ENCODE assay signal across 18 mouse cellular contexts in genomic region chr16:36951029-36951428, GRCm38 (mm10). TPM values are rescaled to one million over a fixed set of nuclear protein-coding genes. Genes with fewer than 3 reads are reported as not detected.
DNase-seq lines count a peak whose midpoint lies in the region; ATAC-seq and TF ChIP-seq lines count a peak whose summit lies in the region.
"Had no signal": no experiment of that assay in that cellular context is flagged by ENCODE, and none has a peak within 500 bp of the region (broad histone marks: within the 10 kb centered on the region; RNA-seq: fewer than 3 reads in every experiment).

No protein-coding gene starts in this region.

- no peak for TF ChIP-seq POLR2A in thymus, adult 2 months (IDR thresholded peaks at IDR 0.05; ENCODE audit: control insufficient read depth, extremely low read depth, insufficient read depth, low read length, poor library complexity)

- no peaks in the 10 kb centered on the region for H3K27me3 ChIP-seq in heart, embryonic 10.5 days (ENCODE audit: insufficient read depth, poor library complexity, severe bottlenecking)
- H3K27me3 ChIP-seq in midbrain, embryonic 10.5 days (ENCODE audit: low read depth, poor library complexity, severe bottlenecking) = no peaks in the 10 kb centered on the region
- H3K27me3 ChIP-seq in midbrain, embryonic 13.5 days = no peaks in the 10 kb centered on the region
- H3K27me3 ChIP-seq in thymus, adult 2 months (ENCODE audit: control insufficient read depth, insufficient read depth, low read length) = no peaks in the 10 kb centered on the region
- H3K27me3 ChIP-seq: kidney, embryonic 15.5 days; liver, embryonic 13.5 days; lung, embryonic 15.5 days had no signal

- ATAC-seq in midbrain, embryonic 13.5 days = no peak
- ATAC-seq: activated CD4-positive, CD25-positive, alpha-beta regulatory T cell, adult 4 months; midbrain, embryonic 16.5 days had no signal

- no peak overlapping the region for H3K27ac ChIP-seq in heart, embryonic 10.5 days
- H3K27ac ChIP-seq in midbrain, embryonic 10.5 days (replicated peaks) = peak overlapping the region; percentile 9; the same call in 1 of the 2 replicates
- H3K27ac ChIP-seq in midbrain, embryonic 13.5 days = no peak overlapping the region
- H3K27ac ChIP-seq in thymus, adult 2 months (ENCODE audit: control insufficient read depth, insufficient read depth, low read length) = no peak overlapping the region
- H3K27ac ChIP-seq: kidney, embryonic 15.5 days; left cerebral cortex, adult 2 months; liver, embryonic 13.5 days; lung, embryonic 15.5 days had no signal

- intact Hi-C loops in heart, postnatal 36 days (cut with DNase I) = no loop called here

- H3K36me3 ChIP-seq in heart, embryonic 10.5 days = no peaks in the 10 kb centered on the region
- H3K36me3 ChIP-seq in midbrain, embryonic 10.5 days = no peaks in the 10 kb centered on the region
- H3K36me3 ChIP-seq in midbrain, embryonic 13.5 days = no peaks in the 10 kb centered on the region
- peaks cover 46% of the 10 kb centered on the region for H3K36me3 ChIP-seq in thymus, adult 2 months (ENCODE audit: control insufficient read depth, insufficient read depth, low read length)
- H3K36me3 ChIP-seq: kidney, embryonic 15.5 days; liver, embryonic 13.5 days; lung, embryonic 15.5 days had no signal

- DNase-seq in heart, embryonic 10.5 days (ENCODE audit: low spot score) = peak; percentile 31
- DNase-seq in heart, postnatal 36 days = no peak
- DNase-seq in midbrain, embryonic 10.5 days (ENCODE audit: low spot score) = no peak
- peak; percentile 31 for DNase-seq in cerebellum, adult 11-12 months
- DNase-seq in cerebellum, postnatal 25 days = peak; percentile 52 to 75
- no peak for DNase-seq in thymus, adult 2 months
- DNase-seq: adrenal gland, postnatal 25 days; gastrocnemius, postnatal 14 days; heart, postnatal 10 days; liver, embryonic 13.5 days; thymus, postnatal 36 days had no signal

- no peaks in the 10 kb centered on the region for H3K9me3 ChIP-seq in heart, embryonic 10.5 days
- H3K9me3 ChIP-seq in midbrain, embryonic 10.5 days (replicated peaks) = no peaks in the 10 kb centered on the region
- H3K9me3 ChIP-seq in midbrain, embryonic 13.5 days = no peaks in the 10 kb centered on the region
- H3K9me3 ChIP-seq: kidney, embryonic 15.5 days; liver, embryonic 13.5 days; lung, embryonic 15.5 days had no signal

- no peaks in the 10 kb centered on the region for H3K4me1 ChIP-seq in heart, embryonic 10.5 days
- peaks cover 19% of the 10 kb centered on the region for H3K4me1 ChIP-seq in midbrain, embryonic 10.5 days
- H3K4me1 ChIP-seq in midbrain, embryonic 13.5 days (replicated peaks) = no peaks in the 10 kb centered on the region
- H3K4me1 ChIP-seq in thymus, adult 2 months (replicated peaks; ENCODE audit: control insufficient read depth, insufficient read depth, low read length) = no peaks in the 10 kb centered on the region
- H3K4me1 ChIP-seq: kidney, embryonic 15.5 days; liver, embryonic 13.5 days; lung, embryonic 15.5 days had no signal

- no peak overlapping the region for H3K9ac ChIP-seq in midbrain, embryonic 13.5 days (replicated peaks)
- H3K9ac ChIP-seq: kidney, embryonic 15.5 days; liver, embryonic 13.5 days; lung, embryonic 15.5 days had no signal

- no peak overlapping the region for H3K4me3 ChIP-seq in heart, embryonic 10.5 days
- H3K4me3 ChIP-seq in midbrain, embryonic 10.5 days = no peak overlapping the region
- no peak overlapping the region for H3K4me3 ChIP-seq in midbrain, embryonic 13.5 days (replicated peaks)
- H3K4me3 ChIP-seq in thymus, adult 2 months (ENCODE audit: control insufficient read depth, insufficient read depth, low read length) = no peak overlapping the region
- H3K4me3 ChIP-seq: kidney, embryonic 15.5 days; left cerebral cortex, adult 2 months; liver, embryonic 13.5 days; lung, embryonic 15.5 days had no signal

- TF ChIP-seq CTCF in thymus, adult 2 months (IDR thresholded peaks at IDR 0.05; ENCODE audit: borderline replicate concordance, control insufficient read depth, extremely low read depth, insufficient read depth, low read length, poor library complexity) = no peak

- H3K4me2 ChIP-seq in midbrain, embryonic 13.5 days (replicated peaks) = no peak overlapping the region
- H3K4me2 ChIP-seq: kidney, embryonic 15.5 days; liver, embryonic 13.5 days; lung, embryonic 15.5 days had no signal

- WGBS in heart, embryonic 10.5 days = 60% methylated on average over 4 of the region's 4 CpGs
- WGBS in midbrain, embryonic 10.5 days = 31% methylated on average over 4 of the region's 4 CpGs
- 11% methylated on average over 4 of the region's 4 CpGs for WGBS in midbrain, embryonic 13.5 days
- 93% methylated on average over 4 of the region's 4 CpGs for WGBS in thymus, adult 2 months

RNA-seq across cellular contexts. Expression of gene Hcls1, which starts 16.2 kb away (rescaled TPM):
- 2.2 and 3.8 TPM in 2 replicates for polyA plus RNA-seq in heart, embryonic 10.5 days (2016; fragmentation: Nextera tagmentation; extraction: Ambion mirVana)
- 10 to 100 TPM in 1 of 2 experiments, 1 to 10 TPM in 1; 8.2 to 10.8 TPM for total RNA-seq in heart, postnatal 36 days (2021)
- polyA plus RNA-seq in midbrain, embryonic 10.5 days (2016; fragmentation: Nextera tagmentation; extraction: Ambion mirVana) = 2.5 and 2.7 TPM in 2 replicates
- polyA plus RNA-seq in midbrain, embryonic 13.5 days (2015; fragmentation: Nextera tagmentation; extraction: Ambion mirVana) = 1.4 and 1.8 TPM in 2 replicates
- 118 and 132 TPM in 2 replicates for polyA plus RNA-seq in thymus, adult 2 months (2012; rRNA removed)

RNA-seq across cellular contexts. Expression of gene Fbxo40, which starts 39.2 kb away (rescaled TPM):
- 3.7 and 6.9 TPM in 2 replicates for polyA plus RNA-seq in heart, embryonic 10.5 days (2016; fragmentation: Nextera tagmentation; extraction: Ambion mirVana)
- total RNA-seq in heart, postnatal 36 days (2021) = 100 to 1,000 TPM; 159 to 206 TPM
- 0.02 TPM in 1 of 2 replicates, not detected in the other for polyA plus RNA-seq in midbrain, embryonic 10.5 days (2016; fragmentation: Nextera tagmentation; extraction: Ambion mirVana)
- not detected in 2 replicates for polyA plus RNA-seq in midbrain, embryonic 13.5 days (2015; fragmentation: Nextera tagmentation; extraction: Ambion mirVana)
- 0.96 and 2.3 TPM in 2 replicates for polyA plus RNA-seq in thymus, adult 2 months (2012; rRNA removed)
- polyA plus RNA-seq: intestine, embryonic 14.5 days; liver, embryonic 13.5 days had no signal

Comparison
In these comparisons a context has a peak if more than half of its experiments do, and no peak if none do; other contexts are left out.
1. DNase-seq: peak in heart, embryonic 10.5 days (single experiment), cerebellum, adult 11-12 months (single experiment) and cerebellum, postnatal 25 days (2 of 2); none in heart, postnatal 36 days (0 of 2), midbrain, embryonic 10.5 days (single experiment) and thymus, adult 2 months (single experiment).
2. RNA of gene Hcls1, which starts 16.2 kb away (polyA plus RNA-seq): 118 to 132 TPM in thymus, adult 2 months; 2.2 to 3.8 TPM in heart, embryonic 10.5 days, 2.5 to 2.7 TPM in midbrain, embryonic 10.5 days and 1.4 to 1.8 TPM in midbrain, embryonic 13.5 days; every median in the first group is over 10 times any median in the second.